Mouse (Mus musculus) embryonic stem cell, embryonic (primary cell): ENCODE data around the gene Sae1.

ENCODE experiments used
- CTCF ChIA-PET, 4 experiments: fragments of 300-600 bp in 2 of 4; fragments of 350-600 bp in 2 of 4; sonication (Branson Sonifier 250); formaldehyde crosslinking; loops; one replicate each; lab custom pipeline; 2022; ENCODE audit warnings: inconsistent platforms in 2 of 4; lab: Charles Lee
- POLR2A ChIA-PET, 4 experiments: fragments of 300-600 bp in 2 of 4; fragments of 350-600 bp in 2 of 4; sonication (Branson Sonifier 250); formaldehyde crosslinking; loops; one replicate each; lab custom pipeline; 2022; ENCODE audit warnings: antibody characterized with exemption in 4 of 4, inconsistent platforms in 1 of 4; lab: Charles Lee

Gene Sae1

GRCm38 (mm10) chr7:16294837-16295236, 92.8 kb downstream of the Sae1 start:
- POLR2A ChIA-PET, result interaction anchor here (0.5 to 5.8 kb wide), 108 partner anchors 9 to 517 kb away, joined by 3 to 111 read pairs (median 5); partner anchors contain the start of genes Bbc3 (in 3 of the 4), Ccdc9 (in 3 of the 4), Inafm1 (in 3 of the 4) and Arhgap35 (in 2 of the 4)

DNA sequence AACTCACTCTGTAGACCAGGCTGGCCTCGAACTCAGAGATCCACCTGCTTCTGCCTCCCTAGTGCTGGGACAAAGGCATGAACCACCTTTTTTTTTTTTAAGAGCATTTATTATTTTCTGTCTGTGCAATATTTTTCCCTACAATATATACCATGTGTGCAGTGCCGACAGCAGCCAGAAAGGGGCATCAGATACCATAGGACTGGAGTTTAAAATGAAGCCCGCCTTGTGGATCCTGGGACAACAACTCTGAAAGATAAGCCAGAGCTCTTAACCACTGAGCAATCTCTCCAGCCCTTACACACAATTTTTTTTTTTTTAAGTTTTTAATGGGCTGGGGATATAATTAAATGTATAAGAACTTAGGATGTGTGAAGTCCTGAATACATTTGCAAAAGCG, 93.3 kb downstream of the Sae1 start:
- ChIA-PET POLR2A (interaction anchor here (0.5 to 5.8 kb wide), 89 partner anchors 8 to 699 kb away, joined by 3 to 111 read pairs (median 6); partner anchors contain the start of genes Bbc3 (in 3 of the 4), Ccdc9 (in 3 of the 4), Inafm1 (in 3 of the 4) and Arhgap35 (in 2 of the 4)), CTCF (interaction anchor here (0.6 to 2.7 kb wide), 69 partner anchors 8 to 398 kb away, joined by 3 to 54 read pairs (median 6); partner anchors contain the start of genes Ccdc9 (in 4 of the 4), Bbc3 (in 1 of the 4), Inafm1 (in 1 of the 4) and Napa (in 1 of the 4))

More at GRCm38 (mm10) chr7:16294837-16295236, 92.8 kb downstream of the Sae1 start:
- CTCF ChIA-PET, result interaction anchor here (0.5 to 2.7 kb wide), 87 partner anchors 8 to 399 kb away, joined by 3 to 54 read pairs (median 6); partner anchors contain the start of genes Ccdc9 (in 4 of the 4), Bbc3 (in 2 of the 4), Inafm1 (in 1 of the 4) and Napa (in 1 of the 4)

DNA sequence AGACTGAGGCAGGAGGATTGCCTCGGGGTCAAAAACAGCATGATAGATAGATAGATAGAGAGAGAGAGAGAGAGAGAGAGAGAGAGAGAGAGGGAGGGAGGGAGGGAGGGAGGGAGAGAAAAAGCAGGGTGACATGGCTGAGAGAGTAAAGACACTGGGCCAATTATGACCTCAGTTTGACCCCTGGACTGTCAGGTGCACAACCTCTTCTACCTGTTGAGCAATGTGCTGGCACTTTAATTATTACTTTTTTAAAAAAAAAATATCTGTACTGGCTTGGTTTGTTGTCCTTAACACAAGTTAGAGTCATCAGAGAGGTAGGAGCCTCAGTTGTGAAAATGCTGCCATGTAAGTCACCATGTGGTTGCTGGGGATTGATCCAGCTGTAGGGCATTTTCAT, 99.8 kb downstream of the Sae1 start:
- ChIA-PET CTCF (interaction anchor here in 2 of 4 experiments (0.6 to 0.7 kb wide), 3 partner anchors 53 to 180 kb away, joined by 3 to 16 read pairs (median 4); no protein-coding TSS in a partner anchor), POLR2A (interaction anchor here in 2 of 4 experiments (0.6 to 1.7 kb wide), 13 partner anchors 14 to 175 kb away, joined by 3 to 5 read pairs (median 3); partner anchors contain the start of gene Inafm1 (in 1 of the 2))

- POLR2A ChIA-PET, result interaction anchor here in 3 of 4 experiments (0.6 to 6.3 kb wide), 27 partner anchors 8 to 237 kb away, joined by 3 to 127 read pairs (median 10); partner anchors contain the start of genes Inafm1 (in 3 of the 3), Sae1 (in 2 of the 3), Bbc3 (in 1 of the 3) and Napa (in 1 of the 3)
- CTCF ChIA-PET, result interaction anchor here (1.0 to 2.1 kb wide), 7 partner anchors 8 to 176 kb away, joined by 6 to 16 read pairs (median 14); partner anchors contain the start of genes Inafm1 (in 1 of the 4) and Slc8a2 (in 1 of the 4)
These were observed 100.6 kb downstream of the Sae1 start for GRCm38 (mm10) chr7:16287016-16287415.

DNA sequence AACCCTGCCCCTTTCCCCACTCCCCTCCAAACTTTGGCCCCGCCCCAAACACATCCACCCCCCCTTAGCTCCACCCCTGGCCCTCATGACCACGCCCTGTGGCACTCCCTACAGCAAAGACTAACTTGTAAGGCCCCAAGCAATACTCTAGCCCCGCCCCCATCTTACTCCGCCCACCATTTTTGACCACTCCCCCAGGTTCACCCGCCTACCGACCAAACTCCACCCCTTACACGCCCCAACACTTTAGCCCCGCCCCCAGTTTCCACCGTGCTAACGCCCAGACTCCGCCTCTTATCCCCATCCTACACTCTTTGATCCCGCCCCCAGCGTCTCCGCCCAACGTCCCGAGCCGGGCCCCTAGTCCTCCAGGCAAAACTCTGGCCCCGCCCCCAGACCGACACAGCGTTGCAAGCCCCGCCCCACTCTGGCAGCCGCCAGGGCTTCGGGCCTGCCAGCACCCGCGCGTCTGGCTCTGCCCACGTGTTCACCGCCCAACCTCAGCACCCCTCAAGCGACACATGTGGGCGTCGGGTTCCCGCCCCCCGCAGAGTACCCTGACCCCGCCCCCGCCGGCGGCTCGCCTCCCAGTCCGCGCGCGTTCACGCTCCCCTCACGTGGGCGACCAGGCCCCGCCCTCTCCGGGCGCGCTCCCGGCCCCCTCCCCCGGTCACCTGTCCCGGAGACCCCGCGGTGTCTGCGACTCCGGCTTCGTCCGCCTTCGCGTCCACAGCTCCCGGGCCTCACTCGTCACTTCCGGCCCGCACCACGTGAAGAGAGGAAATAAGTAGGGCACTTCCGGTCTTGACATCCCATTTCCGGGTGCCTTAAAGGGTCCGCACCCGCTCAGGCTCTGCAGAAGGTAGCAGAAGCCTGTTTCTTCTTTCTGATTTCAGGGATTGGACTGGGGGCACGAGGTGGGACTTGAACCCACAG, 101.3 kb downstream of the Sae1 start, which contains the start of gene Ccdc9:
Gene Ccdc9 (minus strand): TSS at position 770 of the 936 bp plus-strand sequence.
- CTCF ChIA-PET, result interaction anchor here (0.5 to 2.1 kb wide), 34 partner anchors 8 to 606 kb away, joined by 3 to 28 read pairs (median 6); partner anchors contain the start of genes Inafm1 (in 2 of the 4), Gng8 (in 1 of the 4), Napa (in 1 of the 4) and Slc8a2 (in 1 of the 4)
- POLR2A ChIA-PET, result interaction anchor here (0.6 to 6.3 kb wide), 105 partner anchors 9 to 770 kb away, joined by 3 to 127 read pairs (median 4); partner anchors contain the start of genes Bbc3 (in 3 of the 4), Inafm1 (in 3 of the 4), Napa (in 2 of the 4) and Sae1 (in 2 of the 4)

DNA sequence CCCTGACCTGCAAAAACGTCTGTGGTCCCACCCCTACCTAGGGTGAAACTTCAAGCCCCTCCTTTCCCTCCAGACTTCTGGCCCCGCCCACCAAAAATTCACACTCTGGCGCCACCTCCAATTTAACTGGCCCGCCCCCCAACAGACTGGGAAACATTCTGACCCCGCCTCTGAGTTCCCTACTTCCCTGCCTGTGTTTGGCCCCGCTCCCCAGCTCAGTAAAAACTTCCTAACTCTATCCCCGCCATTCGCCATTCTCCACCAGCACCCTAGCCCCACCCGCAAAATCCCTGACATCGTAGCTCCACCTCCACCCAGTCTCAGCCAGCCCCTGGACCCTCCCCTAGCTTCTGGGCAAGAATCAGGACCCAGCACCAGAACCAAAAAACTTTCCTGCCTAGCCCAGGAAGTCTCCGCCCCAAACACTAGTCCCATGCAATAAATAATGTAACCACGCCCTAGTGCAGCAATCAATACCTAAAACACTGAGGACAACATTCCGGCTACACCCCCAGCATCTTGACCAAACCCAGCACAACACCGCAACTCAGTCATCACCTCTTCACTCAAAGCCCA, 102.1 kb downstream of the Sae1 start:
- POLR2A ChIA-PET, result interaction anchor here (0.6 to 6.3 kb wide), 104 partner anchors 8 to 771 kb away, joined by 3 to 127 read pairs (median 4); partner anchors contain the start of genes Bbc3 (in 3 of the 4), Inafm1 (in 3 of the 4), Napa (in 2 of the 4) and Sae1 (in 2 of the 4)
- CTCF ChIA-PET, result interaction anchor here in 3 of 4 experiments (0.5 to 2.1 kb wide), 32 partner anchors 9 to 606 kb away, joined by 3 to 28 read pairs (median 7); partner anchors contain the start of genes Inafm1 (in 2 of the 3), Gng8 (in 1 of the 3), Napa (in 1 of the 3) and Slc8a2 (in 1 of the 3)

DNA sequence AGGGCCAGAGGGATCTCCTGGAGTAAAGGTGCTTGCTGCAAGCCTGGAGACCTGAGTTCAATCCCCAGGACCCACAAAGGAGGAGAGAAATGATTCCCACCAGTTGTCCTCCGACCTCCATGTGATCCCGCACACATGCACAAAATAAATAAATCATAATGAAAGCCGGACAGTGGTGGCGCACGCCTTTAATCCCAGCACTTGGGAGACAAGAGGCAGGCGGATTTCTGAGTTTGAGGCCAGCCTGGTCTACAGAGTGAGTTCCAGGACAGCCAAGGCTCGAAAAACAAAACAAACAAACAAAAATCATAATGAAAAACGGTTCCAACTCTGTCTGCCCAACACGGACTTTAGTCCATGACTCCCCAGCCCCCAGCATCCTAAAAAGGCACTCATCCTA, 102.7 kb downstream of the Sae1 start:
- ChIA-PET CTCF (interaction anchor here in 3 of 4 experiments (0.6 to 2.1 kb wide), 18 partner anchors 10 to 373 kb away, joined by 3 to 28 read pairs (median 10); partner anchors contain the start of genes Inafm1 (in 2 of the 3), Napa (in 1 of the 3) and Slc8a2 (in 1 of the 3)), POLR2A (interaction anchor here in 3 of 4 experiments (0.6 to 6.3 kb wide), 57 partner anchors 8 to 616 kb away, joined by 3 to 127 read pairs (median 5); partner anchors contain the start of genes Inafm1 (in 3 of the 3), Bbc3 (in 2 of the 3), Slc8a2 (in 2 of the 3) and Arhgap35 (in 1 of the 3))

- CTCF ChIA-PET, result no interaction called here
These were observed 103.6 kb downstream of the Sae1 start for GRCm38 (mm10) chr7:16284001-16284400.

GRCm38 (mm10) chr7:16282334-16282733, 105.3 kb downstream of the Sae1 start:
- POLR2A ChIA-PET, result interaction anchor here in 3 of 4 experiments (0.8 to 6.3 kb wide), 6 partner anchors 9 to 502 kb away, joined by 3 to 127 read pairs (median 3); partner anchors contain the start of gene Inafm1 (in 3 of the 3)
- CTCF ChIA-PET, result interaction anchor here in 1 of 4 experiments (0.6 to 0.8 kb wide), 2 partner anchors 9 to 637 kb away, joined by 3 read pairs; no protein-coding TSS in a partner anchor

More at GRCm38 (mm10) chr7:16284001-16284400, 103.6 kb downstream of the Sae1 start:
- POLR2A ChIA-PET, result interaction anchor here in 2 of 4 experiments (0.9 to 6.3 kb wide), 4 partner anchors 10 to 155 kb away, joined by 3 to 127 read pairs (median 42); partner anchors contain the start of genes Inafm1 (in 1 of the 2) and Slc8a2 (in 1 of the 2)

DNA sequence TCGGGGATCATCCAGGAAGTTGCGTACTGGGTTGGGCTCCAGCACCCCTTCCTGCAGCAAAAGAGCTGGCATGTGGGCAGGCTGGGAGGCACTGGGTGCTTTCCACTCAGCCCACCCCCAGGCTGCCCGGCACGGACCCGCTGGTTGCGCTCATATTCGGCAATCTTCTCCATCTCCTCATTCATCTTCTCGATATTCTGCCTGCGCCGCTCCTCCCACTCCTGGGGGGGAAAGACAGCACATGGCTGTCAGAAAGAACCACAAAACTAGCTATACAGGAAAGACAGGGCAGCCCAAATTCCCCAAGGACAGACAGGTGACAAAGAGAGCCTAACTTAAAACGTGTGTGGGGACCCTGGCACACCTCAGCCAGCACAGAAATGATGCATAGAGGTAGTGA, 106.9 kb downstream of the Sae1 start:
- POLR2A ChIA-PET, result interaction anchor here in 2 of 4 experiments (1.0 to 6.3 kb wide), 7 partner anchors 7 to 126 kb away, joined by 3 to 127 read pairs (median 4); partner anchors contain the start of gene Inafm1 (in 1 of the 2)

DNA sequence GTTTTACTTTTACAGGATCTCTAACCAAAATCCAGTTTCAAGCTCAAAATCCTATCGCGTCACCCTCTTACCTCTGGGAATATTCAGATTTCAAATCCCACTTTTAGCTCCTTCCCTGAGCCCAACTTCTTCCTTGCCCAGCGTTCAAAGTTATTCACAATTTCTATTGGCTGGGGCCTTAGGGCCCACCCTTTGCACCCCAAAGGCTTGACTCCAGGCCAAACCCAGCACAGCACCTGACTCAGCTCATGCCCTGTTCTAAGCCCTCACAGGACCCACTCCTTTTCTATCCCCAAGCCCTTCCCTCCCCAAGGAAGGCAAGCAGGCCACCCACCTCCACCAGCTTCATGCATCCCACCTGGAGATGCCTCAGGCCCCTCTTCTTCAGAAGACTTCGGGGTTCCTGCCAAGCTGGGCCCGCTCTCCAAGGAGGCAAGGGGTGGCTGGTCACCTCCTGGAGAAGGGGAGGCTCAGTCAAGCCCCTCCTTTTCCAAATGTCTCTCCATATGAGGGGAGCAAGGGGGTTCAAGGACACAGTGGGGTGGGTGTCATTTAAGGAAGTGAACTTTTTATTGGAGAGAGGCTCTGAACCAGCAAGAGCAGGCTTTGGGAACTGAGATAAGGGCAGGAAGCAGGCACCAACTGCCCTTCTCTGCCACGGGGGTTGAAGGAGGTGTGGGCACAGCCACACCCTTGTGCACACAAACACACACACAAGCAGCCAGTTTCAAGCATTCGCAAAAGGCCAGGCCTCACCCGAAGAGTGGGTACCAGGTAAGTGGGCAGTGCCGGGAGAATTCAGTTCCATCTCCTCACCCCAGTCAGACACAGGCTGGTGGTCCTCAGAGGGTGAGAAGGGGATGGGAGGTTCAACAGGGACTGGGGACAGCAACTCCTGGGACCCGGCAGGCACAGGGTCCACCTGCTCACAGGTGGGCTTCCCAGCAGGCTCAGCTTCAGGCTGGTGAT, 112.4 kb downstream of the Sae1 start:
- POLR2A ChIA-PET, result interaction anchor here in 3 of 4 experiments (0.7 to 5.6 kb wide), 17 partner anchors 9 to 225 kb away, joined by 3 to 127 read pairs (median 10); partner anchors contain the start of genes Ccdc9 (in 3 of the 3), Napa (in 1 of the 3) and Slc8a2 (in 1 of the 3)
- CTCF ChIA-PET, result interaction anchor here in 1 of 4 experiments (0.9 to 3.6 kb wide), 2 partner anchors 12 to 188 kb away, joined by 3 to 36 read pairs; no protein-coding TSS in a partner anchor

More for the DNA sequence above, 106.9 kb downstream of the Sae1 start:
- CTCF ChIA-PET, result interaction anchor here in 2 of 4 experiments (0.6 to 1.0 kb wide), 2 partner anchors 14 to 35 kb away, joined by 3 to 4 read pairs; no protein-coding TSS in a partner anchor

- CTCF ChIA-PET, result interaction anchor here (0.5 to 3.6 kb wide), 30 partner anchors 10 to 326 kb away, joined by 3 to 36 read pairs (median 4); partner anchors contain the start of genes Napa (in 2 of the 4), Bicra (in 1 of the 4), Ccdc9 (in 1 of the 4) and Kptn (in 1 of the 4)
- POLR2A ChIA-PET, result interaction anchor here (0.6 to 5.6 kb wide), 57 partner anchors 8 to 456 kb away, joined by 3 to 127 read pairs (median 4); partner anchors contain the start of genes Ccdc9 (in 3 of the 4), Napa (in 3 of the 4), Kptn (in 2 of the 4) and Arhgap35 (in 1 of the 4)
These were observed 113.9 kb downstream of the Sae1 start for GRCm38 (mm10) chr7:16273766-16274140.

DNA sequence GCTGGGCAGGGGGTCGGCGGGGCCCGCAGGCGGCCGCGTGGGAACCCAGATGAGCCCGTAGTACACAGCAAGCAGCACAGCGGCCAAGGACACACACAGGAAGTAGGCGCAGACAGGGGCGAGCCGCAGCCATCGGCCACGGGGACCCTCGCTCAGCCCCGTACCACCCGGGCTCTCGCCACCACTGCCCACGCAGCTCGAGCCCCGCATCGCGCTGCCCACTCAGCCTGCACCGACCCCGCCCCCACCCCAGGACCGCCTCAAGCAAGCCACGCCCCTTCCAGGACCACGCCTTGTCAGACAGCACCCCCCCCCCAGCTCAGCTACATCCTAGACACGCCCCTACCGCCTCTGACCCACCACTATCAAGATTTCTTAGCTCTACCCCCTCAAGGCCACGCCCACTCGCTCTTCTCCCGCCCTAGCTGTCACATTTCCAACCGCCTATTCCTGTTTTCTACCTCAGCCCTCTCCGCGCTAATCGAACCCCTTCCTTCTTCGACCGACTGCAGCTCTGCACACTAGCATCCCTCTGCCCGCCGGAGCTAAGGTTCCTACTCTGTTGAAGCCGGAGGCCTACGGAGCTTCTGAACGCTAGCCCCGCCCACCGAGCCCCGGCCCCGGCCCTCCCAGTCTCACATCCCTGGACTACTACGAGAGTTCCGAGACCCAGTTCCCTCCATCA, 114.4 kb downstream of the Sae1 start, which contains the start of gene Inafm1:
Gene Inafm1 (minus strand): TSS at position 537 of the 685 bp plus-strand sequence.
- POLR2A ChIA-PET, result interaction anchor here (0.6 to 5.6 kb wide), 60 partner anchors 9 to 351 kb away, joined by 3 to 127 read pairs (median 4); partner anchors contain the start of genes Ccdc9 (in 3 of the 4), Kptn (in 3 of the 4), Napa (in 3 of the 4) and Arhgap35 (in 1 of the 4)
- CTCF ChIA-PET, result interaction anchor here (0.5 to 3.6 kb wide), 40 partner anchors 9 to 361 kb away, joined by 3 to 36 read pairs (median 4); partner anchors contain the start of genes Napa (in 2 of the 4), Bicra (in 1 of the 4), Ccdc9 (in 1 of the 4) and Kptn (in 1 of the 4)
